Mouse (Mus musculus): ENCODE measurements around the gene Lix1l.

Gene Lix1l

GRCm38 (mm10) chr3:96600639-96601250 lies at the start of gene Lix1l:
TSS of gene Lix1l (plus strand) at chr3:96601149.
- DNase-seq (ENCODE audit: extremely low spot score, low spot score): peak; percentile 92

GRCm38 (mm10) chr3:96551203-96551602 lies 49.7 kb upstream of the Lix1l start:
- no peak for DNase-seq (ENCODE audit: extremely low spot score, low spot score)

DNA sequence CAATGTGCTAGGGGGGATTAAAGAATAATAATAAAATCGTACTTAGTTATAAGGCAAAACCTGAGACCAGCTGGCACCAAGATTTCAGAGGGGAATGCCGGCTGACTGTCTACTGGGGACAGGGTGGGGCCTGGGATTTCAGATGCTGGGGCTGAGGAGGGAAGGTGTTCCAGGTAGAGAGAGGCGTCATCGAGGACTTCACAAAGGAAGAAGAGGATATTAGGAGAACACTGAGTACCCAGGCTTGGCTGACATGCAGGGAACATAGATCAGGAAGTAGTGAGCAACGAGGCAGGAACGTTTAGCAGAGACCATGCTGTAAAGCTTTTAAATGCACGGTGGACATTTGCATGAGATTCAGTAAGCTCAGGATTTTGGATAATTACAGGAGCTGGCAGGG lies 49.1 kb upstream of the Lix1l start:
- DNase-seq (ENCODE audit: extremely low spot score, low spot score): no peak

DNA sequence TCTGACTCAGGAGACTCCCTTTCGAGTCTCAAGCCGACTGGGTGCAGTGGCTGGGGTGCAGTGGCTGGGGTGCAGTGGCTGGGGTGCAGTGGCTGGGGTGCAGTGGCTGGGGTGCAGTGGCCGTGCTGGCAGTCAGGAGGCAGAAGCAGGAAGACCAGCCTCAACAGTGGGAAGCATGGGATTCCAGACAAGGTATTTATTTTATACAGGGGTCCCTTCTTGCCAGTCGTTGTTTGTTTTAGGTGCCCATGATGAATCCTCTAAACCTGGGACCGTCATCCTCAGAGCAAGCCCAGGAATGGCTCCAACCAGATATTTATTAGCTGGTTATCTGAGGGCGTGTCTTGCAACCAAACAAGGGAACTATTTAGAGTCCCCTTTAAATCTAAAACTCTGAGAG lies 47.3 kb upstream of the Lix1l start:
- DNase-seq (ENCODE audit: extremely low spot score, low spot score): no peak

DNA sequence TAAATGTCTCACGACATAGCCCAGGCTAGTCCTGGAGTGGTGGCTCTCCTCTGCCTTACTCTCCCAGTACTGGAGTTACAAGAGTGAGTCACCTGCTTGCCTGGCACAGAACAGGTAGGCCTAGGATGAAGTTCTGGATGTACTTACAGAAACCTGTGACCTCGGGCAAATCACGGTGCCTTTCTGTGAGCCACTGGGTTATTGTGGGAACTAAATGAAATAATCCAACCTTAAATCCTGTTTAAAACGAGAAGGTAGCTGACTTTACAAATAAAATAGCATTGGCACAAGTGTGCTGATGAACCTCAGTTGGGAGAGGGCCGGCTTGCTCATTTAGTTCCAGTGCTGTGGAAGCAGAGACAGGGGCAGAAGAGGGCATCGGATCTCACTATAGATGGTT lies 46.7 kb upstream of the Lix1l start:
- no peak for DNase-seq (ENCODE audit: extremely low spot score, low spot score)

- no peak for DNase-seq (ENCODE audit: extremely low spot score, low spot score)
Observed at GRCm38 (mm10) chr3:96555041-96555596, 45.8 kb upstream of the Lix1l start.

- no peak for DNase-seq (ENCODE audit: extremely low spot score, low spot score)
Observed at GRCm38 (mm10) chr3:96555999-96556614, 44.8 kb upstream of the Lix1l start.

DNA sequence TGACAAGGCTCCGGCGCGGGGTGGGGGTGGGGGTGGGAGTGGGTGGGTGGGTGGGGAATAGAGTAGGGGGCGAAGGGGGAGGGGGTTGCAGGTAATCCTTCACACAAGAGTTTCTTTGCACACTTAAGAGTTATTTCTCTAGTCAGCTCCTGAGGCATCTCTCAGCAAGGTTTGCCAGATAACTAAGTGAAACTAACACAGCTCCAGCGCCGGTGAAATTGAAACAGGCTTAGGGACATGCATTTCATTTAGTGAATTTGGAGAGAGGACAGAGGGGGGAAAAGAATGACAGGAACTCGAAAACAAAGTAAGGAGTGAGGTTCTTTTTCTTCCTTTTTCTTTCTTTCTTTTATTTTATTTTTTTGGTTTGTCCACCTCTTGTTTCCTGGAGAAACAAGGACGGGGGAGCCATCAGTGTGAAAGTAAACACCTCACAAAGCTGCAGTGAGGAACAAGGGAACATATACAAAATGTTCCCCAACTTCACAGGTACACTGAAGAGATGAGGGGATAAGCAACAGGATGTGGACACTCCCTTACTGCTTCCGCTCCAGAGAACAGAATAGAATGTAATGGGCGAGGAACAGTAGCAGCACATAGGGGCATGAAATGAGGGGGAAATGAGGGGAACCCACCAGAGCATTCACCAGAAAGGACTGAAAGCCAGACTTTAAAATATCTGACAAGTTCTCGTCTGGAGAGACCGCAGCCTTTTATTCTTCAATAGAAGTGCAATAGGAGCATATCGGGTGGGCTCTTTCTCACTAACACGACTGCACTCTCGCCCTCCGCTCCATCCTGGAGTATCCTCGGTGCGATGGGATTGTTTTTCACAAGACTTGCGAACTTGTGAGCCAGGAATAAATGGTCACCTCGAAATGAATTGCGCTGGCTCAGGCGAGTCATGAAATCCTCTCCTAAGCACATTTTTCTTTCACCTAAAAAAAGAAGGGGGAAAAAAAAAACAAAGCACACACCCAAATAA lies 44.0 kb upstream of the Lix1l start:
- peak; percentile 48 for DNase-seq (ENCODE audit: extremely low spot score, low spot score)

GRCm38 (mm10) chr3:96557694-96558093 lies 43.3 kb upstream of the Lix1l start, which contains the start of gene Txnip:
TSS of gene Txnip (plus strand) at chr3:96557957.
- DNase-seq (ENCODE audit: extremely low spot score, low spot score): peak; percentile 100

GRCm38 (mm10) chr3:96558159-96558558 lies 42.8 kb upstream of the Lix1l start:
- DNase-seq (ENCODE audit: extremely low spot score, low spot score): peak; percentile 47

DNA sequence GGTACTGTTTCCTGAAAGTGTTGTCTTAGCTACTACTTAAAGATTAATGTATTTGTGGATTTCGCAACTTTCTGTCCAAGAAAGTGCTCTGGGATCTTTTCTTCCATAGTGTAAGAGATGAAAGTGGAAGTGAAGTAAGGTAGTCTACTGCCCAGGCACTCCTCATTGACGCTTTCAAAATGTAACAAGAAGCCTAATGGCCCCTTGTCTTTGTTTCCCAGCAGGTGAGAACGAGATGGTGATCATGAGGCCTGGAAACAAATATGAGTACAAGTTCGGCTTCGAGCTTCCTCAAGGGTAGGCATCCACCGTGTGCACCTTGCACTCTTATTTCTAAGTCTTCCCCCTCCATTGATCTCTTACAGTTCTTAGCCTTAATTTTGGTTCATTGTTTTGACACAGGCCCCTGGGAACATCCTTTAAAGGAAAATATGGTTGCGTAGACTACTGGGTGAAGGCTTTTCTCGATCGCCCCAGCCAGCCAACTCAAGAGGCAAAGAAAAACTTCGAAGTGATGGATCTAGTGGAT lies 42.2 kb upstream of the Lix1l start:
- DNase-seq (ENCODE audit: extremely low spot score, low spot score): no peak

GRCm38 (mm10) chr3:96559398-96559910 lies 41.5 kb upstream of the Lix1l start:
- no peak for DNase-seq (ENCODE audit: extremely low spot score, low spot score)

- DNase-seq (ENCODE audit: extremely low spot score, low spot score): no peak
Observed at GRCm38 (mm10) chr3:96559911-96560850, 40.8 kb upstream of the Lix1l start.

GRCm38 (mm10) chr3:96560881-96561668 lies 39.9 kb upstream of the Lix1l start:
- DNase-seq (ENCODE audit: extremely low spot score, low spot score): no peak

DNA sequence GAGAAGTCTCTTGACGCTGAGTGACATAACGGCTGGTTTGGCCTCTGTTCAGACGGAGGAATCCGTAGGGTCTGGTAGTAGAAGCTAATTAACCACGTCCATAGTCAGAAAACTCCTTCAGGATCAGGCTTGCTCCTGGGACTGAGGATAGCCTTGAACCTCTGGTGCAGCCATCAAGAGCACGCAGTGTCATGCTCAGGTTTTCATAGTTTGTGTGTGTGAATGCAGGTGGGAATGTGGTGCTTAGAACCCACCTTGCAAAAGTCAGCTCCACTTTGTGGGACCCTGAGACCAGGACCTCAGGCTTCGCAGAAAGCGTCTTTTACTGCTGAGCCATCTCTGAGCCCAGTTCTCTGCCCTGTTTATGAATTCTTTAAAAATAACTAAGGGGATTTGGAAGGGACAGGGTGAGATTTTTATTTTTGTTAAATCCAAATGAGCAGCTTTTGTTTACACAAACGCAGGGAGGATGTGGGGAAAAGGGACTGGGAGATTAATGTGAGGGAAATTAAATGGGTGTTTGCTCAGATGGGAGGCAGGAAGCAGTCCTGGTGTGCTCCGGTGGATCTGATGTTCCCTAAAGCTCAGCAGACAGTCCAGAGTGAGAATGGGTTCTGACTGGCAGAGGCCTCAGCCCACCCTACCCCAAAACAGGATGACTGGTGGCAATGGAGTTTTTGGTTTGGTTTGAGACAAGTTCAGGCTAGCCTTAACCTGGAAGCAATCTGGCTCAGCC lies 38.8 kb upstream of the Lix1l start:
- DNase-seq (ENCODE audit: extremely low spot score, low spot score): no peak

- DNase-seq (ENCODE audit: extremely low spot score, low spot score): no peak
Observed at GRCm38 (mm10) chr3:96563267-96563666, 37.7 kb upstream of the Lix1l start.

GRCm38 (mm10) chr3:96563911-96564632 lies 36.9 kb upstream of the Lix1l start:
- DNase-seq (ENCODE audit: extremely low spot score, low spot score): no peak

GRCm38 (mm10) chr3:96564633-96565032 lies 36.3 kb upstream of the Lix1l start:
- no peak for DNase-seq (ENCODE audit: extremely low spot score, low spot score)

Data from neural tube, embryonic 10.5 days (tissue).